Mouse (Mus musculus): ENCODE measurements around the gene Car10. TPM values are rescaled to one million over a fixed set of nuclear protein-coding genes. Genes with fewer than 3 reads are reported as not detected.

Car10 gene
- total and polyA plus RNA-seq, 3 experiments: not detected

DNA sequence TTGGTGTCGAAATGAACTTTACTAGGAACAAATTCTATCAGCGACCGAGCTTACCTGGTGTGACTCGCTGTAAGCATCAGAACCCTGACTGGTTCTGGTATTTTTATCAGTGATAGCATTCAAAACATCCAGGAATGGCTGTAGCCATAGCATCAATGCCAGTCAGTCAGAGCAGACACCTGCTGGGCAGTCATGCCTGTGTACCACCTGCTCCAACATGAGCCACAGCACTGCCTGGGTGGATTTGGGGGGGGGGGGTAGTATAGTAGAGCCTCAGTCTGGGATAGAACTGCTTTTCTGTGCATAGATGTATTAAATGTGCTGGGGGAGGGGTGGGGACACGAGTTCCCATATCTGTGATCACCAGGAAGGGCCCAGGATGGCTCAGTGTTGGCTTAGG is 525.8 kb downstream of the Car10 start:
- no peaks in the 10 kb centered on the region for H3K79me2 ChIP-seq (ENCODE audit: control insufficient read depth, insufficient read depth, low read length, poor library complexity)
- no peak overlapping the region for H3K27ac ChIP-seq (ENCODE audit: control insufficient read depth, low read depth, low read length)
- H3K4me3 ChIP-seq (ENCODE audit: control insufficient read depth in 1 of 2, insufficient read depth in 1 of 2, low read depth in 2 of 2, low read length in 2 of 2): no peak overlapping the region
- no peak overlapping the region for H3K9ac ChIP-seq (ENCODE audit: control insufficient read depth, low read depth, low read length, poor library complexity, severe bottlenecking)
- TF ChIP-seq MAFK (IDR thresholded peaks at IDR 0.05; ENCODE audit: borderline replicate concordance, low read depth, low read length) (no peak), MYC (IDR thresholded peaks at IDR 0.05; ENCODE audit: low read depth, low read length) (no peak), POLR2AphosphoS5 (IDR thresholded peaks at IDR 0.05; ENCODE audit: borderline replicate concordance, low read depth, low read length) (no peak), JUND (IDR thresholded peaks at IDR 0.05; ENCODE audit: low read depth, low read length) (no peak), EP300 (IDR thresholded peaks at IDR 0.05; ENCODE audit: low read depth in 1 of 2, low read length in 2 of 2) (no peak), UBTF (IDR thresholded peaks at IDR 0.05; ENCODE audit: borderline replicate concordance, insufficient read depth, low read depth, low read length) (no peak), CHD2 (IDR thresholded peaks at IDR 0.05; ENCODE audit: low read length) (no peak), MEF2A (IDR thresholded peaks at IDR 0.05; ENCODE audit: extremely low read depth, insufficient replicate concordance, low read depth, low read length, poor library complexity, severe bottlenecking) (no peak), NELFE (IDR thresholded peaks at IDR 0.05; ENCODE audit: low read depth, low read length) (no peak), MYB (IDR thresholded peaks at IDR 0.05; ENCODE audit: low read depth, low read length) (no peak), GABPA (IDR thresholded peaks at IDR 0.05; ENCODE audit: low read depth, low read length) (no peak), RAD21 (IDR thresholded peaks at IDR 0.05; ENCODE audit: low read depth, low read length) (no peak), SMC3 (IDR thresholded peaks at IDR 0.05; ENCODE audit: low read depth, low read length) (no peak), GATA1 (IDR thresholded peaks at IDR 0.05; ENCODE audit: low read depth, low read length) (no peak), SIN3A (IDR thresholded peaks at IDR 0.05; ENCODE audit: low read length) (no peak), TCF12 (IDR thresholded peaks at IDR 0.05; ENCODE audit: low read depth, low read length) (no peak), ZC3H11A (IDR thresholded peaks at IDR 0.05; ENCODE audit: low read depth, low read length) (no peak)
- no peak for DNase-seq (ENCODE audit: low read depth, low spot score)
- H3K9me3 ChIP-seq (replicated peaks; ENCODE audit: insufficient read depth, low read length): no peaks in the 10 kb centered on the region
- H3K27me3 ChIP-seq (ENCODE audit: control insufficient read depth in 1 of 2, insufficient read depth in 2 of 2, low read length in 2 of 2): no peaks in the 10 kb centered on the region
- H3K36me3 ChIP-seq (ENCODE audit: control insufficient read depth in 1 of 2, insufficient read depth in 2 of 2, low read length in 2 of 2): no peaks in the 10 kb centered on the region
- no peaks in the 10 kb centered on the region for H3K4me1 ChIP-seq (ENCODE audit: control insufficient read depth in 1 of 2, insufficient read depth in 2 of 2, low read length in 2 of 2)

DNA sequence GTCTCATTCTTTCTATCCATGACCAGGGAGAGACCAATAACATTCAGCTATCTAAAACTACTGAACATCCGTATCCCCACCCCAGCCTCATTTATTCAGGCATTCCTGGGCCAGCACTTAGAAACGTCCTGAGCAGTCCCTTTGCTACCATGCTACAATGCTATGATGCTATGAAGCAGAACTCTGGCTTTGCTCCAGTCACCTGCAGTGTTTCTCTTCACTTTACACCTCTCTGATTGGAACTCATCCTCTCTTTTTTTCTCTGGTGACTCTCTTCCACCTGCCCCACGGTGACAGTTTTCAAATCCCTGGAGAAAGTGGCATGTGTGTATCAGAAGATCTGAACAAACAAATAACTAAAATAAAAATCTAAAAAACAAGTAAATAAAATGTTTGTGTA is 541.6 kb downstream of the Car10 start:
- no peak overlapping the region for H3K4me3 ChIP-seq (ENCODE audit: control insufficient read depth in 1 of 2, insufficient read depth in 1 of 2, low read depth in 2 of 2, low read length in 2 of 2)
- H3K27ac ChIP-seq (ENCODE audit: control insufficient read depth, low read depth, low read length): no peak overlapping the region
- H3K9ac ChIP-seq (ENCODE audit: control insufficient read depth, low read depth, low read length, poor library complexity, severe bottlenecking): no peak overlapping the region
- H3K79me2 ChIP-seq (ENCODE audit: control insufficient read depth, insufficient read depth, low read length, poor library complexity): no peaks in the 10 kb centered on the region
- H3K4me1 ChIP-seq (ENCODE audit: control insufficient read depth in 1 of 2, insufficient read depth in 2 of 2, low read length in 2 of 2): no peaks in the 10 kb centered on the region
- no peak for DNase-seq (ENCODE audit: low read depth, low spot score)
- no peaks in the 10 kb centered on the region for H3K36me3 ChIP-seq (ENCODE audit: control insufficient read depth in 1 of 2, insufficient read depth in 2 of 2, low read length in 2 of 2)
- TF ChIP-seq BHLHE40 (IDR thresholded peaks at IDR 0.05; ENCODE audit: borderline replicate concordance, low read depth, low read length) (no peak), ZC3H11A (IDR thresholded peaks at IDR 0.05; ENCODE audit: low read depth, low read length) (no peak), HCFC1 (IDR thresholded peaks at IDR 0.05; ENCODE audit: low read depth, low read length) (no peak), GABPA (IDR thresholded peaks at IDR 0.05; ENCODE audit: low read depth, low read length) (no peak), TAL1 (IDR thresholded peaks at IDR 0.05; ENCODE audit: low read length) (no peak), CHD2 (IDR thresholded peaks at IDR 0.05; ENCODE audit: low read length) (no peak), ETS1 (IDR thresholded peaks at IDR 0.05; ENCODE audit: low read depth, low read length) (no peak)
- no peaks in the 10 kb centered on the region for H3K9me3 ChIP-seq (replicated peaks; ENCODE audit: insufficient read depth, low read length)
- no peaks in the 10 kb centered on the region for H3K27me3 ChIP-seq (ENCODE audit: control insufficient read depth in 1 of 2, insufficient read depth in 2 of 2, low read length in 2 of 2)

Data from MEL (cell line).